Mouse (Mus musculus) myocyte (in vitro differentiated cells): ENCODE data around the gene Acot3.

Experiments
- CEBPB ChIP-seq: IDR thresholded peaks from 2 replicates; pipeline ENCODE4 v1.6.1; 2011; ENCODE audit warnings: mild to moderate bottlenecking, moderate library complexity; ENCODE audit not compliant: poor library complexity, insufficient read depth, severe bottlenecking
- MYOD1 ChIP-seq, 3 experiments: IDR thresholded peaks; one replicate each; pipeline ENCODE4 v1.6.1; 2011; ENCODE audit warnings: control low read depth in 2 of 3, low read depth in 2 of 3, mild to moderate bottlenecking in 2 of 3, moderate library complexity in 1 of 3; ENCODE audit not compliant: insufficient read length in 2 of 3, control insufficient read depth in 1 of 3
- MYOG ChIP-seq, 3 experiments: IDR thresholded peaks; one replicate each; pipeline ENCODE4 v1.6.1; 2011; ENCODE audit warnings: control low read depth in 2 of 3, low read depth in 2 of 3, mild to moderate bottlenecking in 2 of 3; ENCODE audit not compliant: insufficient read length in 2 of 3, control insufficient read depth in 1 of 3, insufficient read depth in 1 of 3
- POLR2A ChIP-seq: IDR thresholded peaks from one replicate; pipeline ENCODE4 v1.6.1; 2011; ENCODE audit warnings: low read depth, mild to moderate bottlenecking, control low read depth, moderate library complexity; ENCODE audit not compliant: insufficient read length
- REST ChIP-seq: IDR thresholded peaks from one replicate; pipeline ENCODE4 v1.6.1; 2011; ENCODE audit warnings: mild to moderate bottlenecking, control low read depth, moderate library complexity; ENCODE audit not compliant: insufficient read depth, insufficient read length
- TCF12 ChIP-seq: IDR thresholded peaks from one replicate; pipeline ENCODE4 v1.6.1; 2011; ENCODE audit warnings: mild to moderate bottlenecking, control low read depth; ENCODE audit not compliant: poor library complexity, insufficient read depth, severe bottlenecking
- TCF3 ChIP-seq: IDR thresholded peaks from one replicate; pipeline ENCODE4 v1.6.1; 2011; ENCODE audit warnings: low read depth, control low read depth; ENCODE audit not compliant: insufficient read length
- USF1 ChIP-seq: IDR thresholded peaks from one replicate; pipeline ENCODE4 v1.6.1; 2011; ENCODE audit warnings: low read depth, mild to moderate bottlenecking, control low read depth, moderate library complexity

DNA sequence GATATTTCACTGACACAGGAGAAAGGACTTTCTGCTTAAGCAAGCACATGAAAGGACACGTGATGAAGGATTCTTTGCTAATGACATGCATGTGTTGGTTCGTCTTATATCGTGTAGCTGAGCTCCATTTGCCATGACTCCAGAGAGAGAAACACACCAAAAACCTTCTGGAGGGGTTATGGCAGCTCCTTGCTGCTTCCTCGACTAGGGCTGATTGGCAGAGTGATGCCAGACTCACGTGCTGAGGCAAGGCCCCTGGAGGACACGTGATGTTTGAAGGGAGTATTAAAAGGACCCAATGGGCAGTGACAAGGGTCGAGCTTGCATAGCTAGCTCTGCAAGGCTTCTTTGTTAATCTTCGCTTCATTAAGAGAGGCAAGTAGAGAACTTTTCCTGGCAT, 16.4 kb downstream of the Acot3 start:
- TF ChIP-seq POLR2A (no peak), REST (no peak), TCF3 (no peak), TCF12 (no peak), MYOG (IDR thresholded peaks at IDR 0.05; ENCODE audit: control insufficient read depth in 1 of 3, insufficient read depth in 1 of 3, insufficient read length in 2 of 3, low read depth in 2 of 3) (no peak), USF1 (no peak), CEBPB (no peak), MYOD1 (IDR thresholded peaks at IDR 0.05; ENCODE audit: control insufficient read depth in 1 of 3, insufficient read length in 2 of 3, low read depth in 2 of 3) (no peak)
